Mouse (Mus musculus) ES-Bruce4 (cell line): ENCODE data around the gene Sat2.

Source experiments
- CTCF ChIP-seq: IDR thresholded peaks from one replicate; pipeline ENCODE4 v1.8.1; 2011; ENCODE audit warnings: low read depth, low read length
- EP300 ChIP-seq: IDR thresholded peaks from 2 replicates; pipeline ENCODE4 v1.6.1; 2011; ENCODE audit warnings: low read depth, low read length; ENCODE audit not compliant: insufficient read depth

DNA sequence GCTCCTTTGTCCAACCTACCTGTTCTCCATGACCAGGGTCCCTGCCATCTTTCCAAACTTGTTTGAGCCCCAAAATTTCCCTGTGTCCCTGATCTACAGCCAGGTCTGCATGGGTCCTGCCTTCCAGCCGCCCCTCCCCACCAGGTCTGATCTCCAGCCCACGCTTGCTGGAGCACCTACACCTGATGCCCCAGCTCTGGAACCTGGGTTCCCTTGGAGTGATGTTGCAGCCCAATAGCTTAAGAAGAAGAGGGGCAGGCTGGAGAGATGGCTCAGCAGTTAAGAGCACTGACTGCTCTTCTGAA lies 15.4 kb upstream of the Sat2 start:
- TF ChIP-seq EP300 (no peak), CTCF (no peak)
